Mouse (Mus musculus): ENCODE measurements around the gene Pou2f2.

DNA sequence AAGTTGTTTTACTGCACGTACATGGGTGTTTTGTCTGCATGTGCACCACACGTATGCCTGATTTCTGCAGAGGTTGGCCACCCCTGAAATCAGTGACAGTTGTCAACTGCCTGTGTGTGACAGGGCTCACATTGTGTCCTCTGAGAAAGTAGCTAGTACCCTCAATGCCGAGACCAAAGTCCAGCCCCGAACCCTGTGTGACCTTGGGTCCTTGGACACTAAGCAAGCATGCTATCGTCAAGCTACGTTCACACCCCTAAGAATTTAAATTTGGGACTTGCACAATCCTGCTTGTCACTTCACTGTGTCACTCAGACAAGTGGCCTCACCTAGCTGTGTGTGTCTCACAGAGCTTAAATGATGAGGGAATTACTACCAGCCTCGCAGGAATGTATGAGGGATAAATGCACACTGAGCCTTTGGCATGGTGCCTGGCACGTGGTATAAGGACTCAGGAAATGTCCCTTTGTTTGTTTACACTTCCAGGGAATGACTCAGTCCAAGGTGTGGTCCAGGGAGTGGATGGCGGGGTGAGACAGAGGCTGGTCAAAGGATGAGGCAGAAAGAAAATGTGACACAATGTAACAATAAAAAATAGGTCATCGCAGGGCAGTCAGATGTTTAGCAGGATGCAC lies 18.0 kb upstream of the Pou2f2 start:
- TF ChIP-seq CTCF (IDR thresholded peaks at IDR 0.05; ENCODE audit: borderline replicate concordance, insufficient read depth, low read depth, low read length): no peak
- TF ChIP-seq POLR2A (IDR thresholded peaks at IDR 0.05; ENCODE audit: borderline replicate concordance, insufficient read depth, low read length): no peak

All from cerebellum, adult 2 months (tissue).